Mouse (Mus musculus) myocyte (in vitro differentiated cells): Measurements from ENCODE around the gene Dennd4a. TPM values are rescaled to one million over a fixed set of nuclear protein-coding genes. Genes with fewer than 3 reads are reported as not detected.

Experiments used
- H3K27me3 ChIP-seq: one replicate; pipeline ENCODE4 v1.6.1; 2011; ENCODE audit not compliant: control insufficient read depth, insufficient read depth, insufficient read length
- H3K36me3 ChIP-seq: one replicate; pipeline ENCODE4 v1.6.1; 2011; ENCODE audit not compliant: control insufficient read depth, insufficient read depth
- H3K4me2 ChIP-seq: one replicate; pipeline ENCODE4 v1.6.1; 2011; ENCODE audit warnings: low read depth, control low read depth
- H3K4me3 ChIP-seq: one replicate; pipeline ENCODE4 v1.5.1; 2011; ENCODE audit warnings: mild to moderate bottlenecking, control low read depth, moderate library complexity
- H3K79me2 ChIP-seq: one replicate; pipeline ENCODE4 v1.6.1; 2011; ENCODE audit not compliant: control insufficient read depth, insufficient read depth
- H3ac ChIP-seq: one replicate; pipeline ENCODE4 v1.6.1; 2011; ENCODE audit not compliant: control insufficient read depth, insufficient read length
- CEBPB ChIP-seq: IDR thresholded peaks from 2 replicates; pipeline ENCODE4 v1.6.1; 2011; ENCODE audit warnings: mild to moderate bottlenecking, moderate library complexity; ENCODE audit not compliant: poor library complexity, insufficient read depth, severe bottlenecking
- E2F4 ChIP-seq: IDR thresholded peaks from one replicate; pipeline ENCODE4 v1.6.1; 2011; ENCODE audit warnings: mild to moderate bottlenecking, control low read depth, moderate library complexity; ENCODE audit not compliant: insufficient read depth
- MAX ChIP-seq: IDR thresholded peaks from one replicate; pipeline ENCODE4 v1.6.1; 2011; ENCODE audit warnings: low read depth, mild to moderate bottlenecking, control low read depth
- MYOD1 ChIP-seq, 3 experiments: IDR thresholded peaks; one replicate each; pipeline ENCODE4 v1.6.1; 2011; ENCODE audit warnings: control low read depth in 2 of 3, low read depth in 2 of 3, mild to moderate bottlenecking in 2 of 3, moderate library complexity in 1 of 3; ENCODE audit not compliant: insufficient read length in 2 of 3, control insufficient read depth in 1 of 3
- MYOG ChIP-seq, 3 experiments: IDR thresholded peaks; one replicate each; pipeline ENCODE4 v1.6.1; 2011; ENCODE audit warnings: control low read depth in 2 of 3, low read depth in 2 of 3, mild to moderate bottlenecking in 2 of 3; ENCODE audit not compliant: insufficient read length in 2 of 3, control insufficient read depth in 1 of 3, insufficient read depth in 1 of 3
- POLR2A ChIP-seq: IDR thresholded peaks from one replicate; pipeline ENCODE4 v1.6.1; 2011; ENCODE audit warnings: low read depth, mild to moderate bottlenecking, control low read depth, moderate library complexity; ENCODE audit not compliant: insufficient read length
- POLR2AphosphoS2 ChIP-seq: IDR thresholded peaks from one replicate; pipeline ENCODE4 v1.6.1; 2011; ENCODE audit warnings: low read depth, control low read depth; ENCODE audit not compliant: insufficient read length
- REST ChIP-seq: IDR thresholded peaks from one replicate; pipeline ENCODE4 v1.6.1; 2011; ENCODE audit warnings: mild to moderate bottlenecking, control low read depth, moderate library complexity; ENCODE audit not compliant: insufficient read depth, insufficient read length
- SRF ChIP-seq: IDR thresholded peaks from one replicate; pipeline ENCODE4 v1.6.1; 2011; ENCODE audit warnings: low read depth; ENCODE audit not compliant: control insufficient read depth, insufficient read length
- TCF12 ChIP-seq: IDR thresholded peaks from one replicate; pipeline ENCODE4 v1.6.1; 2011; ENCODE audit warnings: mild to moderate bottlenecking, control low read depth; ENCODE audit not compliant: poor library complexity, insufficient read depth, severe bottlenecking
- TCF3 ChIP-seq: IDR thresholded peaks from one replicate; pipeline ENCODE4 v1.6.1; 2011; ENCODE audit warnings: low read depth, control low read depth; ENCODE audit not compliant: insufficient read length
- USF1 ChIP-seq: IDR thresholded peaks from one replicate; pipeline ENCODE4 v1.6.1; 2011; ENCODE audit warnings: low read depth, mild to moderate bottlenecking, control low read depth, moderate library complexity
- polyA plus RNA-seq: library from polyadenylated mRNA; unstranded; fragments of >200 nt; fragmentation: generic; extraction: Trizol; gene quantifications from one replicate; pipeline ENCODE4 v1.2.1, GENCODE M21; 2012; ENCODE audit warnings: missing spikeins

Dennd4a gene
- polyA plus RNA-seq, 1 experiment: 5.0 TPM

GRCm38 (mm10) chr9:64769066-64769695 is 42.0 kb upstream of the Dennd4a start:
- no peak for TF ChIP-seq CEBPB
- TF ChIP-seq TCF3: no peak
- TF ChIP-seq MYOG (IDR thresholded peaks at IDR 0.05; ENCODE audit: control insufficient read depth in 1 of 3, insufficient read depth in 1 of 3, insufficient read length in 2 of 3, low read depth in 2 of 3): no peak
- TF ChIP-seq REST: no peak
- TF ChIP-seq TCF12: no peak
- TF ChIP-seq USF1: no peak
- no peak for TF ChIP-seq POLR2AphosphoS2
- TF ChIP-seq MAX: no peak
- no peak for TF ChIP-seq E2F4
- TF ChIP-seq POLR2A: no peak
- no peak for TF ChIP-seq SRF
- no peak for TF ChIP-seq MYOD1 (IDR thresholded peaks at IDR 0.05; ENCODE audit: control insufficient read depth in 1 of 3, insufficient read length in 2 of 3, low read depth in 2 of 3)
- no peak overlapping the region for H3K4me3 ChIP-seq
- H3K36me3 ChIP-seq: no peaks in the 10 kb centered on the region
- H3ac ChIP-seq: no peak overlapping the region
- H3K4me2 ChIP-seq: no peak overlapping the region
- no peaks in the 10 kb centered on the region for H3K79me2 ChIP-seq
- peaks cover 26% of the 10 kb centered on the region for H3K27me3 ChIP-seq

GRCm38 (mm10) chr9:64769911-64770310 is 41.2 kb upstream of the Dennd4a start:
- Histone ChIP-seq H3K27me3 (peaks cover 26% of the 10 kb centered on the region), H3K36me3 (no peaks in the 10 kb centered on the region), H3ac (no peak overlapping the region), H3K4me3 (no peak overlapping the region), H3K79me2 (no peaks in the 10 kb centered on the region), H3K4me2 (no peak overlapping the region)
- TF ChIP-seq MYOG (IDR thresholded peaks at IDR 0.05; ENCODE audit: control insufficient read depth in 1 of 3, insufficient read depth in 1 of 3, insufficient read length in 2 of 3, low read depth in 2 of 3): no peak

GRCm38 (mm10) chr9:64770411-64770849 is 40.7 kb upstream of the Dennd4a start:
- TF ChIP-seq SRF (no peak), E2F4 (no peak), MAX (no peak), REST (no peak), POLR2A (no peak), MYOG (IDR thresholded peaks at IDR 0.05; ENCODE audit: control insufficient read depth in 1 of 3, insufficient read depth in 1 of 3, insufficient read length in 2 of 3, low read depth in 2 of 3) (no peak), CEBPB (no peak), TCF12 (no peak), POLR2AphosphoS2 (no peak), USF1 (no peak), TCF3 (no peak), MYOD1 (IDR thresholded peaks at IDR 0.05; ENCODE audit: control insufficient read depth in 1 of 3, insufficient read length in 2 of 3, low read depth in 2 of 3) (no peak)
- Histone ChIP-seq H3ac (no peak overlapping the region), H3K4me3 (no peak overlapping the region), H3K36me3 (no peaks in the 10 kb centered on the region), H3K79me2 (no peaks in the 10 kb centered on the region), H3K4me2 (no peak overlapping the region), H3K27me3 (peaks cover 26% of the 10 kb centered on the region)

- TF ChIP-seq MYOG (IDR thresholded peaks at IDR 0.05; ENCODE audit: control insufficient read depth in 1 of 3, insufficient read depth in 1 of 3, insufficient read length in 2 of 3, low read depth in 2 of 3) (no peak), E2F4 (no peak), USF1 (no peak), POLR2A (no peak)
- H3ac ChIP-seq: no peak overlapping the region
- H3K27me3 ChIP-seq: peaks cover 26% of the 10 kb centered on the region
- H3K79me2 ChIP-seq: no peaks in the 10 kb centered on the region
- no peaks in the 10 kb centered on the region for H3K36me3 ChIP-seq
- H3K4me3 ChIP-seq: no peak overlapping the region
- no peak overlapping the region for H3K4me2 ChIP-seq
These were observed 39.9 kb upstream of the Dennd4a start for GRCm38 (mm10) chr9:64771236-64771635.

- Histone ChIP-seq H3K79me2 (no peaks in the 10 kb centered on the region), H3ac (no peak overlapping the region), H3K27me3 (peaks cover 26% of the 10 kb centered on the region), H3K4me2 (no peak overlapping the region), H3K36me3 (no peaks in the 10 kb centered on the region), H3K4me3 (no peak overlapping the region)
- TF ChIP-seq REST (no peak), MAX (no peak)
These were observed 37.9 kb upstream of the Dennd4a start for GRCm38 (mm10) chr9:64773254-64773653.
